Mouse (Mus musculus) spleen, adult 2 months (tissue): ENCODE measurements around the gene Slc7a7.

Source experiments
- CTCF ChIP-seq: fragments of 200-500 bp; IDR thresholded peaks from 2 replicates; pipeline ENCODE4 v1.5.1; 2011; ENCODE audit warnings: mild to moderate bottlenecking, inconsistent platforms; ENCODE audit not compliant: insufficient read depth, insufficient read length, insufficient replicate concordance; ENCODE audit errors: extremely low read depth
- POLR2A ChIP-seq: fragments of 200-500 bp; IDR thresholded peaks from 2 replicates; pipeline ENCODE4 v1.6.1; 2011; ENCODE audit warnings: low read depth, low read length, inconsistent platforms

DNA sequence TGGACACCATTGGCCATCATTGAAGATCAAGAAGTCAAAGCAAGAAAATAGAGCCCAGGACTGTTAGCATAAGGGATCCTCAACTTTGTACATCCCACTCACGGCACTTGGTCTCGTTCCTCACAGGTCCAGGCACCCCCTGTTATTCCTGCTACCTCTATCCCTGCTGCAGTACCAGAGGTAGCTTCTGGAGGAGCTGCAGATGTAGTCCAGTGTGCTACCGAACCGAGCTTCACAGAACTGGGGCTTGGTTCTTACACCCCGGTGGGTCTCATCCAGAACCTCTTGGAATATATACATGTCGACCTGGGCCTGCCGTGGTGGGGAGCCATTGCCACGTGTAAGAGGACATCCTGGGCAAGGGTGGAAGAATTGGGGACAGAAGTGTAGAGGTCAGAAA is 54.4 kb downstream of the Slc7a7 start:
- TF ChIP-seq POLR2A (no peak), CTCF (no peak)
